Mouse (Mus musculus): ENCODE data around the gene Hist1h3a. TPM values are rescaled to one million over a fixed set of nuclear protein-coding genes. Genes with fewer than 3 reads are reported as not detected.
"Not testable (repeated sequence)": the region's sequence is repeated elsewhere in the genome, so short reads cannot be mapped to it uniquely, and the experiment has no call there.

Hist1h3a gene
- polyA plus RNA-seq (2015; fragmentation: Nextera tagmentation; extraction: Ambion mirVana) = 1.9 and 2.5 TPM in 2 replicates

DNA sequence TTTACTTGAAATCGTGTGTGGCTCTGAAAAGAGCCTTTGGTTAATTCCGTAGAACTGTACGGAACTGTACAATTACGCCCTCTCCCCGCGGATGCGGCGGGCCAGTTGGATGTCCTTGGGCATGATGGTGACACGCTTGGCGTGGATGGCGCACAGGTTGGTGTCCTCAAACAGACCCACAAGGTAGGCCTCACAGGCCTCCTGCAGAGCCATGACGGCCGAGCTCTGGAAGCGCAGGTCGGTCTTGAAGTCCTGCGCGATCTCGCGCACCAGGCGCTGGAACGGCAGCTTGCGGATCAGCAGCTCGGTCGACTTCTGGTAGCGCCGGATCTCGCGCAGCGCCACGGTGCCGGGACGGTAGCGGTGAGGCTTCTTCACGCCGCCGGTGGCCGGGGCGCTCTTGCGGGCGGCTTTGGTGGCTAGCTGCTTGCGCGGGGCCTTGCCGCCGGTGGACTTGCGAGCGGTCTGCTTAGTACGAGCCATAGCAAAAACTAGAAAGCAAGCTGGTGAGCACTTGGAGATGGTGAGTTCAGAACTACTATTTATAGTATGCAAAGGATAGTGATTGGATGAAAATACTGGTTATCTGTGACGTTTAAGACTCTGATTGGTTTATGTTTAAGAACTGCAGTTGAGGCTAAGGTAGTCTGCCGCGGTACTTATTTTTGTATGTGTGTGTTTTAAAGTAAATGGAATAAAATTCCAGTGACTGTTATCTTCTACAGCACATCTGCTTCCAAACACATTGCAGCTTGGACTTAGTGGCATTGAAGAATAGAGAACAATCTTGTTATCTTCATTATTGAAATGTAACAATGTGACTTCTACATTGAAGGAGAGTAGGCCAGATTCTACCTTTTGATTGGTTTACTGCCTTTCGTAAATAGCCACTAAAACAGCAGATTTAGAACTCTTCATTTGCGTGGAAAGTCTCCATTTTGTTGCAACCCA is at the start of gene Hist1h3a:
Hist1h3a (minus strand) TSS at position 516 of the 951 bp plus-strand sequence.
- not testable (repeated sequence) for H3K9me3 ChIP-seq, H3K36me3 ChIP-seq, H3K27me3 ChIP-seq
- peak within 1 kb of the TSS; percentile 62 for H3K9ac ChIP-seq
- H3K4me1 ChIP-seq (replicated peaks) = peaks cover 33% of the 10 kb centered on the region
- H3K4me2 ChIP-seq = peak within 1 kb of the TSS; percentile 94
- peak; percentile 76 for ATAC-seq (ENCODE audit: low FRiP score)
- H3K4me3 ChIP-seq = peak within 1 kb of the TSS; percentile 53
- H3K27ac ChIP-seq = peak within 1 kb of the TSS; percentile 89
- WGBS = under 1% methylated on average over 27 of the region's 52 CpGs

DNA sequence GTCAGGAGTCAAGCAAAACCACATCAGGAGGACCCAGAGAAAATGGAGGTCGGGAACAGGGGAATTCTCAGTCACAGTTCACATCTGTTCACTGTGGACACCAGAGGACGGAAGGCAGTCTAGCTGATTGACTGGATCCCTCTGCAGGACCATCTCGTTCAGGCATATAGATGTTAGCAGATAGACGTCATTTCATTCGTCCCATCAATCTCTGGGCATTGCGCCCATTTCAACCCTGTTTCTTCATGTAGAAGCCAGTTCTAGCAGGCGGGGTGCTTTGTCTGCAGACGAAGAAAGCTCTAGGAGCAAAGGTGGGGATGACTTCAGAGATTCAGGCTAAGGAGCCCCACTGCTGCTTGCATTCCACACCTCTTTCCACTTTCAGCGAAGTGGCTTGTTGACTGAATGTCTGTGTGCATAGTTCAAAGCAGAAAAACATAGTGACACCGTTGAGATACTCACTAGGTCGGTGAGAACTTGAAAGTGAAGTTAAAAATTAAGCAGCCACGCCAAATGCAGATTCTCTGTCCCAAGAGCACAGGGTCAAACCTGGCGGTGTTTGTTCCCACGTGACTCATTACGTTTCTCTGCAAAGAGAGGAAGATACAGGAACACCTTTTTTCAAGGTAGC is 44.4 kb upstream of the Hist1h3a start, which contains the start of gene Slc17a2:
Slc17a2 (plus strand) TSS at position 572 of the 631 bp plus-strand sequence.
- Histone ChIP-seq H3K9me3 (no peaks in the 10 kb centered on the region), H3K4me2 (no peak within 1 kb of the TSS), H3K36me3 (no peaks in the 10 kb centered on the region), H3K9ac (no peak within 1 kb of the TSS), H3K27ac (no peak within 1 kb of the TSS), H3K4me3 (no peak within 1 kb of the TSS), H3K27me3 (no peaks in the 10 kb centered on the region), H3K4me1 (replicated peaks) (no peaks in the 10 kb centered on the region)
- no peak for ATAC-seq (ENCODE audit: low FRiP score)
- WGBS = 92% methylated on average over 15 of the region's 15 CpGs

DNA sequence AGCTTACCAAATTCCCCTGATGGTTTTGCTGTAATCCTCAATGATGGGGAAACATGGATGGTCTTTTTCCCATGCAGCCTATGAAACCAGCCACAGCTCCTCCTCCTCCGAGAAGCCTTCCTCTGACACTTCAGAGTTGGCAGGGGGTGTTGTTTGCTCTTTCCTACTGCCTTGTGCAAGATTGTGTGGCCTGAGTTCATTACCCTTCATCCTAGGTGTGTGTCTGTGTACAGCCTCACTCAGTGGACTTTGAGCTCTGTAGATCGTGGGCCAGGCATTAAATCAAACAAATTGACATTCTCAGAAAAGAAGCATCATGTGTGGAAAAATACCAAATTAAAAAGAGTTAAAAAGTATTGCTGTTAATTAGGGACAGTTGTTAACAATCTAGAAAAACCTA is 42.3 kb upstream of the Hist1h3a start:
- ATAC-seq (ENCODE audit: low FRiP score) = no peak
- H3K36me3 ChIP-seq = no peaks in the 10 kb centered on the region

DNA sequence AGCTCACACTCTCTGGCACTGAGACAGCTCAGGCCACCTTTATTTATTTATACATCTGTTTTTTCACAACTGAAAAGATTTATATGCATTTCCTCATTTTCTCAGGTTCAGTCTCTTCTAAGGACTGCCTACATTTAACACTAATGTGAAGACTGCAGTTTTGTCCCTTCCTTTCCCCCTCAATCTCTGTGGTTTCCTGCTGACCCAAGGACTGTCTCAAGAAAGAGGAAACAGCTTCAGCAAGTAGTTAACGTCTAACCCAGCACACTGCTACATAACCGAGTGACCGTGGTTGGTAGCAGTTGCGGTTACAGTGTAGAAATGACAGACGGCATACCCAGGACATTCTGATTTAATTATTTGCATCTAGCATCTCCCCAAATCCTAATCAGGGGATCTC is 37.2 kb upstream of the Hist1h3a start:
- Histone ChIP-seq H3K4me1 (replicated peaks) (no peaks in the 10 kb centered on the region), H3K27ac (no peak overlapping the region), H3K9me3 (no peaks in the 10 kb centered on the region), H3K36me3 (no peaks in the 10 kb centered on the region), H3K4me3 (no peak overlapping the region), H3K27me3 (no peaks in the 10 kb centered on the region), H3K9ac (no peak overlapping the region), H3K4me2 (no peak overlapping the region)
- ATAC-seq (ENCODE audit: low FRiP score) = no peak
- 88% methylated on average over 5 of the region's 5 CpGs for WGBS

More for the DNA sequence above, 42.3 kb upstream of the Hist1h3a start:
- Histone ChIP-seq H3K4me1 (replicated peaks) (no peaks in the 10 kb centered on the region), H3K4me2 (no peak overlapping the region), H3K9me3 (no peaks in the 10 kb centered on the region), H3K27me3 (no peaks in the 10 kb centered on the region), H3K4me3 (no peak overlapping the region), H3K9ac (no peak overlapping the region), H3K27ac (no peak overlapping the region)
- 89% methylated on average over 2 of the region's 2 CpGs for WGBS

DNA sequence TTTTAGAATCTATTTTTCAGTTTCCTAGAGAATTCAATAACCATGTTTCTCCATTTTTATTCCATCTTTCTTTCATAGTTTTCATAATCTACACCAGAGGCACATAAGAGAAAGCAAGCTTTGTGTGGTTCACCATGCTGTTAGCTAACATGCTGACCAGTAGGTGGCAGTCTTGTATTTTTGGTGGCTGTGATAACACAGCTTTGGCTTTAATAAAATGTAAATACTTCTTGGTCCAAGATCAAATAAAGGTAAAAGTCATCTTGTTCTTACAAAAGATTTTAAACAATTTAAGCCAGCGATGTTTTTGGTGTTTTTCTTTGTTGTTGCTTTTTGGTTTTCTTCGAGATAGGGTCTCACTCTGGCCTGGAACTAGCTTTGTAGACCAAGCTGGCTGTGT is 30.3 kb upstream of the Hist1h3a start:
- H3K4me2 ChIP-seq = no peak overlapping the region
- H3K27me3 ChIP-seq = no peaks in the 10 kb centered on the region
- H3K36me3 ChIP-seq = no peaks in the 10 kb centered on the region
- ATAC-seq (ENCODE audit: low FRiP score) = no peak
- WGBS = 54% methylated on average over 2 of the region's 2 CpGs
- no peak overlapping the region for H3K4me3 ChIP-seq
- no peak overlapping the region for H3K27ac ChIP-seq
- no peaks in the 10 kb centered on the region for H3K9me3 ChIP-seq
- no peak overlapping the region for H3K9ac ChIP-seq
- no peaks in the 10 kb centered on the region for H3K4me1 ChIP-seq (replicated peaks)

DNA sequence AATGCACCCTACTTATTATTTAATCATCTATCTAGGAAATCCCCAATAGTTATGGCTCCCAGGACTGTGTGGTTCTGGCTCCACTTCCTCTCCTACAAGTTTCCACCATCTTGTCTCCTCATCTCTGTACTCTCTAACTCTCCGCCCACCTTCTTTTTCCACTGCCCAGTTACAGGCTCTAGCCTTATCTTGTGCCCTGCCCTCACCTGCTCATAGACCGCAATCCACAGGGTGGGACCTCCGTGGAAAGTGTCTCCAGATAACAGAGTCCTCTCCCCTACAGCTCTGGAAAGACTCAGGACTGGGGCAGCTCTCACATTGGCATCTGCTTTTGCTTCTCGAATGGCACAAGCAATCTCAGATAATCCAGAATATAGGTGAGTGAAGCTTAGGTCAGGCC is 16.8 kb upstream of the Hist1h3a start:
- H3K4me2 ChIP-seq = no peak overlapping the region
- H3K9ac ChIP-seq = no peak overlapping the region
- 90% methylated on average over 4 of the region's 4 CpGs for WGBS
- H3K4me3 ChIP-seq = no peak overlapping the region
- no peak overlapping the region for H3K27ac ChIP-seq
- ATAC-seq (ENCODE audit: low FRiP score) = no peak
- no peaks in the 10 kb centered on the region for H3K9me3 ChIP-seq
- no peaks in the 10 kb centered on the region for H3K4me1 ChIP-seq (replicated peaks)
- no peaks in the 10 kb centered on the region for H3K27me3 ChIP-seq
- H3K36me3 ChIP-seq = no peaks in the 10 kb centered on the region

DNA sequence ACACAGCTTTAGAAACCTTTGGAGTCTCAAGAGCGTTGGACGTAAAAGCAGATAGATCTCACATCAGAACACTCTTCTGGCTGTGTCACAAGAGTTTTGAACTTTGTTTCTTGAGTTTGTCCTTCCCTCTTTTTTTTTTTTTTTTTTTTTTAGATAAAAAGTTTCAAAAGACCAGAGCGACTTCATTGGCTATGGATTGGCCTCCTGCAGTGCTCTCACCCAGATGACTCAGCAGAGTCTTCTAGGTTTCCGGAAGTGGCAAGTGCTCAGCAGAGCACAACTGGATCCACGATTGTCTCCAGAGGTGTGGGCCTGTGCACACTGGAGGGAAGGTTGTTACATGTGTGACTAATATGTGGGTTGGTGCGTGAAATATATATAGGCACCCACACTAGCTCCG is 16.2 kb upstream of the Hist1h3a start:
- H3K4me1 ChIP-seq (replicated peaks) = no peaks in the 10 kb centered on the region
- H3K27ac ChIP-seq = no peak overlapping the region
- H3K4me2 ChIP-seq = no peak overlapping the region
- no peaks in the 10 kb centered on the region for H3K36me3 ChIP-seq
- no peaks in the 10 kb centered on the region for H3K9me3 ChIP-seq
- no peak overlapping the region for H3K9ac ChIP-seq
- 98% methylated on average over 7 of the region's 7 CpGs for WGBS
- no peak overlapping the region for H3K4me3 ChIP-seq
- no peak for ATAC-seq (ENCODE audit: low FRiP score)
- H3K27me3 ChIP-seq = no peaks in the 10 kb centered on the region

DNA sequence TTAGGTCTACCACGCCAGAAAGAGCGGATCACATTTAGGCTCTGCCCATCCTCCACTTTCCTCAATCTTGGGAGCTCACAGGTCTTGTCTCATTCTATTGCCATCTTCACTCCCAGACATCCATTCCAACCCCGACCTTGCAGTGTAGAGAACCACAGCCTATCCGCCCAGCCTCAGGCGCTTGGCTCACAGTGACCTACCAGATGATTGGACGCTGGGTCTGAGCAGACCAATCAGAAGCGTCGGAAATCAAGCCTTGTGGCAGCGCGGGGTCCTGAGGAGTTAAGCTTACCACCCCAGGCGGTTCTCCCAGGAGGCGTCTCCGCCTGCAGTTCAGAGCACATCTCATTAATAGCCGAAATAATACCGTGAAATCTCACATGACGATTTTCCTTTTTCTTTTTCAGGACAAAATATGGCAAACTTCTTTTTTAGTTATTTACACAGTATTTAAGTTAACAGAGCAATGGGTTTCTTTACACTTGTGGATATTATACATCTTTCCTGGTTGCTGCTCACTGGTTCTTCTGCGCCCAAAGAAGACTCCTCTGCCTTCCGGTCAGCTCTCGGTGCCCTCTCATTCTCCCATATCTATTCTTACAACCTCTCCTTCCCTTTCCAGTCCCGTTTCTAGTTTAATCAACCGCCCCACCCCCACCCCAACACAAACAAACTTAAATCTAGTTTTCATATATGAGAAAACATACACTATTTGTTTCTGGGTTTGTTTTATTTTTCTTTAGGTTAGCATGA is 10.6 kb upstream of the Hist1h3a start:
- 26% methylated on average over 21 of the region's 21 CpGs for whole genome bisulfite sequencing
- peak overlapping the region; percentile 8; the same call in 1 of the 2 replicates for H3K4me3 ChIP-seq

DNA sequence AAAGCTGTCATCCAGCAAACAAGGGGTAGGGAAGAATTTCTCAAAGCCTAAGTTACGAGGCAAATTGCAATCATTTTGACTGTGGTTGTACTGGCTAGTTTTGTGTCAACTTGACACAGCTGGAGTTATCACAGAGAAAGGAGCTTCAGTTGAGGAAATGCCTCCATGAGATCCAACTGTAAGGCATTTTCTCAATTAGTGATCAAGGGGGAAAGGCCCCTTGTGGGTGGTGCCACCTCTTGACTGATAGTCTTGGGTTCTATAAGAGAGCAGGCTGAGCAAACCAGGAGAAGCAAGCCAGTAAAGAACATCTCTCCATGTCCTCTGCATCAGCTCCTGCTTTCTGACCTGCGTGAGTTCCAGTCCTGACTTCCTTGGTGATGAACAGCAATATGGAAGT is 7.4 kb upstream of the Hist1h3a start, which contains the start of gene Trim38:
Trim38 (plus strand) TSS at position 301 of the 400 bp plus-strand sequence.
- H3K9me3 ChIP-seq; H3K4me2 ChIP-seq; H3K27ac ChIP-seq; ATAC-seq (ENCODE audit: low FRiP score); H3K36me3 ChIP-seq; H3K27me3 ChIP-seq; H3K4me3 ChIP-seq; H3K9ac ChIP-seq; H3K4me1 ChIP-seq (replicated peaks): not testable (repeated sequence)
- 93% methylated on average over 2 of the region's 2 CpGs for WGBS

More for the DNA sequence above, 10.6 kb upstream of the Hist1h3a start:
- Histone ChIP-seq H3K9ac (no peak overlapping the region), H3K27me3 (no peaks in the 10 kb centered on the region), H3K36me3 (no peaks in the 10 kb centered on the region), H3K4me1 (replicated peaks) (peaks cover 3% of the 10 kb centered on the region; the same call in 1 of the 2 replicates), H3K9me3 (no peaks in the 10 kb centered on the region), H3K4me2 (peak overlapping the region; percentile 43), H3K27ac (no peak overlapping the region)
- ATAC-seq (ENCODE audit: low FRiP score) = peak; percentile 87; the same call in 1 of the 2 replicates

DNA sequence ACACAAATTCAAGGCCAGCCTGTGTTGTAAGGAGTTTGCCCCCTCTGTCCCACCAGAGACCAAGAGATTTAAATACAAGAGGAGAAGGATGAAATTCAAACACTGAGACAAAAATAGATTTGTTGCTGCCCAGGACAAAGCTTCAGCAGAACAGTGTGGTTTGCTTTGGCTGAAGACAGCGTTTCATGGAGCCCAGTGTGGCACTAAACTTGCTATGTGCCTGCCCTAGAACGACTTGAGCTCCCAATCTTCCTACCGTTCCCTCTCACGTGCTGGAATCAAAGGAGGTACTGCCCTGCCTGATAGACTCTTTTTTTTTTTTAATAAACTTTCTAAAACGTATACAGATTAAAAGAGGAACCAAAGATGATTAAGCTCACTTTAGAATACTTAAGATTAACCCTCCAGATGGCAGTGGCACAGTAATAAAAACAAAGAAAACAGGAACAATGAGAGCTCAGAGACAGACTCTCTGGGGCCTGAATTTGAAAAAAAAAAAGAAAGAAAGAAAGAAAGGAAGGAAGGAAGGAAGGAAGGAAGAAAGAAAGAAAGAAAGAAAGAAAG is 6.7 kb upstream of the Hist1h3a start:
- 57% methylated on average over 5 of the region's 5 CpGs for WGBS
- H3K27ac ChIP-seq = no peak overlapping the region
- no peaks in the 10 kb centered on the region for H3K9me3 ChIP-seq

DNA sequence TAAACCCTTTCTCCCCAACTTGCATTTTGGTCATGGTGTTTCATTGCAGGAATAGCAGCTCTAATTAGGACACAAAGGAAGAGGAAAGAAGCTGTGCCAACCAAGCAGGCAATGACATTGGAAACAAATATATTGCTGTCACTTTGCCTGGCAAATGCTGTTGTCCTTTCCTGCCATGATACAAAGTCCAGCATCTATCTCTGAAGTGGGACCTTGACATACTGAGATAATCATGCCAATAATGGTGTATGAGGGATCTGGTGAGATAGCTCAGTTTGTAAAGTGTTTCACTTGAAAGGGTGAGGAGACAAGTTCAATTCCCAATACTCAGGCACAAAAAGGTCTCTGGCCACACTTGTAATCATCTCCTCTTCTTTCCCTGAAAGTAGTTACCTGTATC is 4.6 kb upstream of the Hist1h3a start:
- no peak overlapping the region for H3K4me2 ChIP-seq
- ATAC-seq (ENCODE audit: low FRiP score) = no peak
- no peak overlapping the region for H3K4me3 ChIP-seq
- no peaks in the 10 kb centered on the region for H3K36me3 ChIP-seq
- no peaks in the 10 kb centered on the region for H3K9me3 ChIP-seq
- H3K4me1 ChIP-seq (replicated peaks) = peaks cover 15% of the 10 kb centered on the region
- H3K27ac ChIP-seq = no peak overlapping the region
- no peak overlapping the region for H3K9ac ChIP-seq
- H3K27me3 ChIP-seq = no peaks in the 10 kb centered on the region

More for the DNA sequence above, 6.7 kb upstream of the Hist1h3a start:
- H3K9ac ChIP-seq = no peak overlapping the region
- no peaks in the 10 kb centered on the region for H3K27me3 ChIP-seq
- H3K4me2 ChIP-seq = no peak overlapping the region
- H3K4me3 ChIP-seq = no peak overlapping the region
- peaks cover 10% of the 10 kb centered on the region for H3K4me1 ChIP-seq (replicated peaks)
- ATAC-seq (ENCODE audit: low FRiP score) = no peak
- H3K36me3 ChIP-seq = no peaks in the 10 kb centered on the region

DNA sequence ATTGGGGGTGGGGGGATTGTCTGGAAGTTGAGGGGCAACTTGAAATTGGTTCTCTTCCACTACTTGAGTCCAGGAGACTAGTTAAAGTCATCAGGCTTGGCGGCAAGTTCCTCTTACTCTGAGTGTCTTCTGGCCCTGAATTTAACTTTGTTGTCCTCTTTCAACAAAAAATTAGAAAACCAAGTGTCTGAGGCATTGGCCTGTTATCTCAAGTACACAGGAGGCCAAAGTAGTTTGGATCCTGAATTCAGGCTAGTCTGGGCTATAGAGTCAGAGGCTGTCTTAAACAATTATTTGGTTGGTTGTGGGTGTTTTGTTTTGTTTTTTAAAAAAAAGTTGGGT is 3.0 kb upstream of the Hist1h3a start:
- Histone ChIP-seq H3K4me3 (no peak overlapping the region), H3K9ac (no peak overlapping the region), H3K36me3 (no peaks in the 10 kb centered on the region), H3K9me3 (no peaks in the 10 kb centered on the region), H3K4me1 (replicated peaks) (peaks cover 25% of the 10 kb centered on the region), H3K4me2 (no peak overlapping the region), H3K27me3 (no peaks in the 10 kb centered on the region), H3K27ac (no peak overlapping the region)
- WGBS = 65% methylated on average over 1 of the region's 1 CpGs
- ATAC-seq (ENCODE audit: low FRiP score) = no peak
